Mouse (Mus musculus): ENCODE results near the gene Olfr161. TPM values are rescaled to one million over a fixed set of nuclear protein-coding genes. Genes with fewer than 3 reads are reported as not detected.
"Not testable (repeated sequence)": the region's sequence is repeated elsewhere in the genome, so short reads cannot be mapped to it uniquely, and the experiment has no call there.

Olfr161 gene
- polyA plus RNA-seq (2015; fragmentation: Nextera tagmentation; extraction: Ambion mirVana), result not detected in 2 replicates

- no peak for ATAC-seq (ENCODE audit: insufficient read depth)
- 50% methylated on average over 1 of the region's 1 CpGs for WGBS (ENCODE audit: insufficient replicate concordance)
Measured at GRCm38 (mm10) chr16:3590691-3591090, at the start of gene Olfr161. Olfr161 (plus strand) TSS chr16:3591042.

GRCm38 (mm10) chr16:3563553-3563952 is 27.3 kb upstream of the Olfr161 start:
- H3K4me1 ChIP-seq (replicated peaks), result no peaks in the 10 kb centered on the region
- no peak overlapping the region for H3K27ac ChIP-seq (replicated peaks)
- no peak for ATAC-seq (ENCODE audit: insufficient read depth)
- H3K9me3 ChIP-seq (replicated peaks), result no peaks in the 10 kb centered on the region
- H3K27me3 ChIP-seq, result no peaks in the 10 kb centered on the region
- no peak overlapping the region for H3K9ac ChIP-seq
- H3K4me3 ChIP-seq (replicated peaks), result no peak overlapping the region
- no peak overlapping the region for H3K4me2 ChIP-seq
- H3K36me3 ChIP-seq (replicated peaks), result no peaks in the 10 kb centered on the region

More at GRCm38 (mm10) chr16:3590691-3591090, at the start of gene Olfr161:
- H3K4me1 ChIP-seq (replicated peaks), result no peaks in the 10 kb centered on the region
- no peak within 1 kb of the TSS for H3K9ac ChIP-seq
- no peak within 1 kb of the TSS for H3K4me3 ChIP-seq (replicated peaks)
- no peak within 1 kb of the TSS for H3K27ac ChIP-seq (replicated peaks)
- H3K36me3 ChIP-seq (replicated peaks), result no peaks in the 10 kb centered on the region
- no peak within 1 kb of the TSS for H3K4me2 ChIP-seq
- H3K9me3 ChIP-seq (replicated peaks), result no peaks in the 10 kb centered on the region
- H3K27me3 ChIP-seq, result no peaks in the 10 kb centered on the region

GRCm38 (mm10) chr16:3577658-3578057 is 13.2 kb upstream of the Olfr161 start:
- not testable (repeated sequence) for H3K27ac ChIP-seq (replicated peaks); H3K9ac ChIP-seq; H3K9me3 ChIP-seq (replicated peaks); H3K4me3 ChIP-seq (replicated peaks); H3K4me2 ChIP-seq; ATAC-seq (ENCODE audit: insufficient read depth); H3K27me3 ChIP-seq; H3K4me1 ChIP-seq (replicated peaks); H3K36me3 ChIP-seq (replicated peaks)
- WGBS (ENCODE audit: insufficient replicate concordance), result 56% methylated on average over 1 of the region's 1 CpGs

- ATAC-seq (ENCODE audit: insufficient read depth); H3K4me1 ChIP-seq (replicated peaks); H3K36me3 ChIP-seq (replicated peaks); H3K4me2 ChIP-seq; H3K9me3 ChIP-seq (replicated peaks); H3K9ac ChIP-seq; H3K27ac ChIP-seq (replicated peaks); H3K4me3 ChIP-seq (replicated peaks); H3K27me3 ChIP-seq: not testable (repeated sequence)
- WGBS (ENCODE audit: insufficient replicate concordance), result 52% methylated on average over 1 of the region's 1 CpGs
Measured at GRCm38 (mm10) chr16:3578227-3578848, 12.5 kb upstream of the Olfr161 start.

- not testable (repeated sequence) for H3K4me1 ChIP-seq (replicated peaks); H3K27me3 ChIP-seq; H3K27ac ChIP-seq (replicated peaks); H3K36me3 ChIP-seq (replicated peaks); H3K9me3 ChIP-seq (replicated peaks); ATAC-seq (ENCODE audit: insufficient read depth); H3K9ac ChIP-seq; H3K4me2 ChIP-seq; H3K4me3 ChIP-seq (replicated peaks)
- 62% methylated on average over 5 of the region's 5 CpGs for WGBS (ENCODE audit: insufficient replicate concordance)
Measured at GRCm38 (mm10) chr16:3631376-3631775, 40.5 kb downstream of the Olfr161 start.

- WGBS (ENCODE audit: insufficient replicate concordance), result 36% methylated on average over 27 of the region's 27 CpGs
- not testable (repeated sequence) for H3K4me3 ChIP-seq (replicated peaks); H3K9me3 ChIP-seq (replicated peaks); H3K9ac ChIP-seq; H3K4me1 ChIP-seq (replicated peaks); H3K27me3 ChIP-seq; H3K27ac ChIP-seq (replicated peaks); ATAC-seq (ENCODE audit: insufficient read depth); H3K36me3 ChIP-seq (replicated peaks)
- peak overlapping the region; percentile 30 for H3K4me2 ChIP-seq
Measured at GRCm38 (mm10) chr16:3632572-3633361, 41.9 kb downstream of the Olfr161 start.

Other genes starting within 250 kb of the Olfr161 start
- 0.41 and 0.46 TPM in 2 replicates for gene Mefv, start 127.1 kb downstream of the Olfr161 start, polyA plus RNA-seq (2015; fragmentation: Nextera tagmentation; extraction: Ambion mirVana)
- 12.3 and 14.6 TPM in 2 replicates for gene Zfp263, start 153.1 kb downstream of the Olfr161 start, polyA plus RNA-seq (2015; fragmentation: Nextera tagmentation; extraction: Ambion mirVana)
- not detected in 2 replicates for gene Olfr15, start 239.8 kb downstream of the Olfr161 start, polyA plus RNA-seq (2015; fragmentation: Nextera tagmentation; extraction: Ambion mirVana)

Measured in liver, embryonic 15.5 days (tissue).